Mouse (Mus musculus) G1E (cell line): ENCODE measurements around the gene Shroom1.

Experiments used
- CTCF ChIP-seq: IDR thresholded peaks from 2 replicates; pipeline ENCODE4 v1.5.1; 2012; ENCODE audit warnings: low read depth, low read length, inconsistent platforms, mixed read lengths
- GATA1 ChIP-seq: IDR thresholded peaks from 2 replicates; pipeline ENCODE4 v1.6.1; 2012; ENCODE audit warnings: borderline replicate concordance, low read length, inconsistent platforms, mixed read lengths
- TAL1 ChIP-seq: conservative IDR thresholded peaks from 2 replicates; pipeline ENCODE4 v1.6.1; 2012; ENCODE audit warnings: low read depth, low read length, inconsistent platforms, mixed read lengths

DNA sequence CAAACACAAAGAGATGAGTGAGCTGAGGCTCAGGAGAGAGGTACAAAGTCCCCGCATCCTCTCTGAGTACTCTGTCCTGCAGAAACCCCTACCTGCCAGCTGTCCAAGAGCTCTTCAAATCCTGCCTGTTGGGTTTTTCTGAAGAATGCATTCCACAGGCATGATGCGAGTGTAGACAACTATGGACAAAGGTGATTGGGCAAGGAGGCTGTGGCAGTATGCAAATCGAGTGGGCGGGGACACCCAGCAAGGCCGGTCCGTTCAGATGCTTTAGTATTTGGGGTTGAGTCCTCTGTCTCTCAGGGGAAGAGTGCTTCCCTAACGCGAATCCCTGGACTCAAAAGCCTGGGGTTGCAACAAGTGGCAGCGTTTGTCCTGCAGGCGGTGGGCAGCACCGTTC lies 43.6 kb downstream of the Shroom1 start:
- no peak for TF ChIP-seq CTCF
- TF ChIP-seq GATA1, result no peak
- TF ChIP-seq TAL1, result no peak
